Mouse (Mus musculus) ovary, postnatal 36 days (tissue): Measurements from ENCODE around the gene Dohh.

Experiments
- DNase-seq: peaks from one replicate; pipeline ENCODE4 v3.0.0; 2022; ENCODE audit warnings: low spot score, mixed read lengths

The Dohh gene

DNA sequence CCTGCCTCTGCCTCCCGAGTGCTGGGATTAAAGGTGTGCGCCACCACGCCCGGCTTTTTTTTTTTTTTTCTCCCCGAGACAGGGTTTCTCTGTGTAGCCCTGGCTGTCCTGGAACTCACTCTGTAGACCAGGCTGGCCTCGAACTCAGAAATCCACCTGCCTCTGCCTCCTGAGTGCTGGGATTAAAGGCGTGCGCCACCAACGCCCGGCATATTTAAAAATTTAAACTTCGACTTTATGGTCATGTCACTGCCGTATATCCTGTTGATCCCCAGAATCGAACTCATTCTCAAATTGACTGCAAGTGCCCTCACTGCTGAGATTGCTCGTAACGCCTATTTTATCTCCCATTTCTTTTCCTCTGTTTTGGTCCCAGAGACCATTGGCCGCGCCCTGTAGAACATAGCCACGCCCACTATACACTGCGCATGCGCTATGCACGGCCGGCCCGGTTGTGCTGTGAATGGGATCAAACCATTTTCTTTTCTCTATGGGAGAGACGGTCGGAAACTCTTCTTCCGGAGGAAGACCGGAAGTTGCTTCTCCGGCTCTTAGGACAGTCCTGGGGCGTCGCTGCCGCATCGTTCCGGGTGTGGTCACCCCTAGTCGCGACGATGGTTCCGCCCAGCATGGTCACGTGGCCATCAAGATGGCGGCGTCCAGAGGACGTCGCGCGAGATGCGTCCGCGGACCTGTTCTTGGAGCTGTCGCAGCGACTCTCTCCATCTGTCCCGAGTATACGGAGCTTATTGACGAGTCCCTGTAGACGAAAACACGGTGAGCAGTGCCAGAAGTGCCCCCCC, at the start of gene Dohh, which contains the start of gene Gm48551:
Dohh (plus strand) TSS at position 627 of the 803 bp plus-strand sequence.
Gm48551 (plus strand) TSS at position 665 of the 803 bp plus-strand sequence.
- peak; percentile 98 for DNase-seq

DNA sequence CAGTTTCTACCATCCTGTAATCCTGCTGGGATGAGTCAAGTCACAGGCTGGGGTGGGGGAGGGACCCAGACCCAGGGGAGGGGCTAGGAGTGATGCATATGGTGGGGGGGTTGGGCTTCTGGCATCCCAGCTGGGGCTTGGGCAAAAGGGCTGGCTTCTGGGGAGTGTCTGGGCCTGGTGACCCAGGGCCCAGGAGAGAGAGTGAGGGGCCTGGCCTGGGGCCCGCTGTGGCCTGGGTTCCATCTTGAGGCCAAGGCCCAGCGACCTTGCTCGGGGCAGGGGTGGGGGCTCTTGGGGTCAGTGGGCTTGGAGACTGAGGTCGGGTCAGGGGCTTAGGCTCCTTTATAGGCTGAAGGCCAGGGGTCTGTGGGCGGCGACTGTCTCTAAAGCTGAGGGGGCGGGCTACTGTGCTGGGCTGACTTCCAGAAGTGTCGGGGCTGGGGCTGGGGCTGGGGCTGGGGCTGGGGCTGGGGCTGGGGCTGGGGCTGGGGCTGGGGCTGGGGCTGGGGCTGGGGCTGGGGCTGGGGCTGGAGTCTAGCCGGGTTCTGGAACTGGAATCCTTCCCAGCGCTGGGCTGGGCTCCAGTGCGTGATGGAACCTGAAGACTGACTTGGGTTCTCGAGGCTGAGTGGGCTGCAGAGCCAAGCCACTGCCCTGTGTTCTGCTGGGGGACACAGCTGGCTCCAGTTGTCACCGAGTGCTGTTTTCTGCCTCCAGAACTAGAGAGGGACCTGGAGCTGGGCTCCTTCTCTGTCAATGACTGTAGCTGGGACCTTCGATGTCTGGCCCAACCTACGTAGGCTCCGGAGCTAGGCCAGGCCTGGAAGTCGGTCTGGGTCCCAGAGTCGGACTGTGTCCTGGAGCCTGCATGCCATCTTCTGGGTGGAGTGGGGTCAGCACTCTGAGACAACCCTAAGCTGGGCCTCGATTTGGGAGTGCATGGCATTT, 48.6 kb upstream of the Dohh start:
- DNase-seq = no peak

DNA sequence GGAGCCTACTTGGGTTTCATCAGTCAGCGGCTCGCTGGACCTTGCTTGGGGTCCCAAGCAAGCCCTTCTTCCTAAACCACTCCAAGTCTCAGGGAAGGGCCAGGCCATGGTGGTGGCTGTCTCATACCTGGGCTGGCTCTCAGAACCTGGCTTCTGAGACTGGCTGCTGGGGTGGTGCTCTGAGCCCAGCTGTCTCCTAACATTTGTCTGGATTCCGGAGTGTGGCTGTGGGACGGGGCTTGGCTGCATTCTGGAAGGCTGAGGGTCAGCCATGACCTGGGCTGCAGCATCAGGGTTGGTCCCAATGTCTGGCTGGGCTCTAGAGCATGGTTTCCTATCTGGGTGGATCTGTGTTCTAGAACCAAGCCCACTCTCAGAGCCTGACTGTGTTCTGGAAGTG, 47.7 kb upstream of the Dohh start:
- no peak for DNase-seq

DNA sequence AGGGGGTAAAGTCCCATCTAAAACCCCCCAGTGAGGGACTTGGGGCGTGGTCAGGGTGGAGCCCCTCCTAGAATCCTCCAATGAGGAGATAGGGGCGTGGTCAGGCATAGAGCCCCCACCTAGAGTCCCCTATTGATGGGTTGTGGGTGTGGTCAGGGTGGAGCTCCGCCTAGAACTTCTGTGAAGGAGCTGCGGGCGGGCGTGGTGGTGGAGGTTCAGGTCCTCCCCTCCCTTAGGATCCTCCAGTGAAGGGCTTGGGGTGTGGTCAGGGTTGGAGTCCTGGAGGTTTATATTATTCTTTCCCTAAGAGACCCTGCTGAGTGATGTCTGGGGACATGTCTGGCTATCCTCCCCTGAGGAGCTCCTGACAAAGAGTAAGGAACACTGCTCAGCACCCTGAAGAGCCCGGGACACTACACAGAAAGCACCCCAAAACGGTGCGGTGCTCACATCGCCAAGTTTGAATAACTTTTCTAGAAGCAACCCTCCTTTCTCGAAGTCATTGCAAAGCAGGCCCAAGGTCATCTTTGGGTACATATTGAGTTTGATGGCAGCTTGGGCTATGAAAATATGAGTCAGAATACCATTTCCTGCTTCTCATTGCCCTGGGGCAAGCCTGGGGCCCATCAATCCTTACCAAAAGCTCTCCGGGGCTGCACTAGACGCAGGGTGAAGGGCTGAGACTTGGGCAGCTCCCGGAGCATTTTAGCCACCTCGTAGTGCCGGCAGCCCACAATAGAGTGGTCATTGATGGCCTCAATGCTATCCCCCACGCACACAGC, 43.5 kb upstream of the Dohh start:
- DNase-seq = no peak

DNA sequence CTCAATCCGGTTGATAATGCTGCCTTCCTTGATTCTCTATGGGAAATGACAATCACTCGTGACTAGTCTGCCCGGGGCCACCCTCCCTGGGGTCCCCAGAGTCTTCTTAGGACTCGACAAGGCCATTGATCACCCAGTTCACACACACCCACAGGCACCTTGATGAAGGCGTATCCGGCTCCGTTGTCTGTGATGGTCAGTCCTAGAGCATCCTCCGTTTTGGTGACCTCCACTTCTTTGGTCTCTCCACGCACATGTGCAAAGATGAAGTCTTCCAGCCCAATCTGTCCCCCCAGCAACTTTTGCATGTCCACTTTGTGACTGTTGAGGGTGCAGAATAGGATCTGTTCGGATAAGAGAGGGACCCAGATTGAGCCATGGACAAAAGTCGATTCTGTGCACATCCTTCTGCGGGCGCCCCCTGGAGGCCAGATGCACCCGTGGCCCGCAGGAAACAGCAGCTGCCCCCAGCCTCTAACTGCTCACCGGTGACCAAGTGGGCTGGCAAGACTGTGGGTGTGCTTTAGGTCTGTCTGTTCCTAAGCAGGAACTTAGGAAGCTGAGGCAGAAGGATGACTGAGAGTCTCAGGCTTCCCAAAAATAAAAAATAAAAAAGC, 42.8 kb upstream of the Dohh start:
- peak; percentile 67 for DNase-seq

DNA sequence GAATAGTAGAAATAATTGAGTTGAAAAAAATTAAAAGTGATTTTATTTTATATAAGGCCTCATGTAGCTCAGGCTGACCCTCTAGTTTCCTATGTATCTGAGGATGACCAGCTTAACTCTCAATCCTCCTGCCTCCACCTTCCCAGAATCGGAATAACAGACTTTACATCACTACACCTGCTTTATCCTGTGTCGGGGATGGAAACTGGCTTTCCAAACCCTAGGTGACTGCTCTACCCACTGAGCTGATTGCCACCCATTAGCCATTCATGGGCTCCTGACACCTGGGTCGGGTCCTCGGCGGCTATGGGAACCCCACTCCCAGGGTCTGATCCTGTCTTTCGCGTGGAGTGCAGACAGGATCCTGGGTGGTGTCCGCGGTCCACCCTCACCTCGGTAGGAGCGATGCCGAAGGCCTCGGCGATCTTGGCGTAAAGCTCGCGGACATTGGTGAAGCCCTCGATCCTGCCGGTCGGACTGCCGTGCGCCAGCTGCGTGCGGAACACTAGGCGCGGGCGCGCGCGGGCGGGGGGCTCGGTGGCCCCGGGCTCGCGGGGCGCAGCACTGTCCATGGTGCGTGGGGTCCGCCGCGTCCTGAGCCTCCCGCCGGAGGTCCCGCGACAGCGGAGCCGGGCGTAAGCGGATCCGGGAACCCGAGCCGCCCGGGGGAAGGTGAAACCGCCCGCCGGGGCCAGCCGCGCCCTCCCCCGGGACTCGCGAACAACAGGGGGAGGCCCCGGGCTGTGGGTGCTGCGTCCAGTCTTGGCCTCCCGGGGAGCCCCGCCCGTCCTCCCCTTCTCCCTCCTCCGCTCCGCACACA, 41.3 kb upstream of the Dohh start, which contains the start of gene Gipc3:
Gipc3 (minus strand) TSS at position 581 of the 820 bp plus-strand sequence.
- DNase-seq = peak; percentile 52

DNA sequence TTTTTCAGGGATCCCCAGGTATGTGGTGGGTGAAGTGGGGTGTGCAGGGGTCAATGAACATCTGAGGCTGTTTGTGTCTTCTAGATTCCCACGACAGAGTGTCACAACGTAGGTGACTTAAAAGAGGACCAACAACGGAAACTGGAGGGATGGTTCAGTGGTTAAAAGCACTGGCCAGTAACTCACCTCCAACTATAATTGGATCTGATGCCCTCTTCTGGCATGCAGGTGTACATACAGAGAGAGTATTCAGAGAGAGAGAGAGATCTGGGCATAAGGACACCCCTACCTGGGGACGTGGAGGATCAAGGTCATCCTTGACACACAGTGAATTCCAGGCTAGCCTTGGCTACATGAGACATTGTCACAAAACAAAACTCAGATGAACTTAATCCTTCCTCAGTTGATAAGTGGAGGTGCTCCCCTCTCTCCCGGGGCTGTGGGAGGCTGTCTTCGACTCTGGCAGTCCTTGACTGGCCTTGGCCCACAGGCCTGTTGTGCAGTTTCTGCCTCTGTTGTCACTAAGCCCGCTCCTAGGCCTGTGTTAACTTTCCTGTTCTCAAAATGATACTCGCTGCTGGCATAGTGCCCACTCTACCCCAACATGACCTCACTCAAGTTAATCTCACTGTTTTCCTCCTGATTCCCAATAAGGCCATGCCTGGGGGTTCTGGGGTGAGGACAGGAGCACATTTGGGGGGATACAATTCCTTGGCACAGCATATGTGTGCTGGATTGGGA, 39.6 kb upstream of the Dohh start:
- peak; percentile 51 for DNase-seq

DNA sequence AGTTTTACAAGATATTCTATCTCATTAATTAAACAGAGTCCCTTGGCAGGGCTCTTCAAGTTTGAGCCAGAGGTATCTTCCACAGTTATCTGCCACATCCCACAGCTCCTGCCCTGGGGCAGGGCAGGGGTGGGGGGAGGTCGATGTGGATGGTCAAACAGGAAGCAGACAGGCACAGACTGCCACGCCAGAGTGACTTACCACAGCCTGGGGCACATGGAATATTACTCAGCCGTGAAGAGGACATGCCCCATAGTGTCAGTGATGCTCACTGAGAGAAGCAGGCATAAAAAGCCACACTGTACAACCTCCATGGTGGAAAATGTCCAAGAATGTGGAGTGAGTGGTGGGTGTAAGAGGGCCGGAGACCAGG, 39.1 kb upstream of the Dohh start:
- DNase-seq = no peak

DNA sequence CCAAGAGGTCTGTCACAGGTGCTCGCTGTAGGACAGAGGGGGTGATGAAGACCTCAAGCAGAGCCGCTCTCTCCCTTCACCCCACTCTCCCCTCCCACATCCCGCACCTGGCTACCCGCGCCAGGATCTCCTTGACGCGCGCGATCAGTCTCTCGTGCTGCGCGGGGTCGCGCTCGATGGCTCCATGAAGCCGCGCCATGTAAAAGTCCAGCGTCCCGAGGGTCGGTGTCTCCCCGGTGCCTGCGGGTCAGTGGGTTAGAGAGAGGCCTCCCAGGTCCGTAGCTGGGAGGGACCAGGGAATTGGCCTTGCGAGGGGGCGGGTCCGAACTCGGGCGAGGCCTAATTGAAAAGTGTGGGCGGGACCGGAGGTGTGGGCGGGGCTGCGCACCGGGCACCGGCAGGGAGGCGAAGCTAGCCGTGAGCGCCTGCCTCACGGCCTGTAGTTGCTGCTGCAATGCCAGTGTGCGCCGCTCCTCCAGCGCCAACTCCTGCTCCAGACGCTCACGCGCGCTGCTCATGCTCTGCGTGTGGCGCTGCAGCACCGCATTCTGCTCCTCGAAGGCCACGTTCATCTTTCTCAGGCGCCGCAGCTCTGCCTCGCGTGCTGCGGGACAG, 37.7 kb upstream of the Dohh start:
- DNase-seq = peak; percentile 67

DNA sequence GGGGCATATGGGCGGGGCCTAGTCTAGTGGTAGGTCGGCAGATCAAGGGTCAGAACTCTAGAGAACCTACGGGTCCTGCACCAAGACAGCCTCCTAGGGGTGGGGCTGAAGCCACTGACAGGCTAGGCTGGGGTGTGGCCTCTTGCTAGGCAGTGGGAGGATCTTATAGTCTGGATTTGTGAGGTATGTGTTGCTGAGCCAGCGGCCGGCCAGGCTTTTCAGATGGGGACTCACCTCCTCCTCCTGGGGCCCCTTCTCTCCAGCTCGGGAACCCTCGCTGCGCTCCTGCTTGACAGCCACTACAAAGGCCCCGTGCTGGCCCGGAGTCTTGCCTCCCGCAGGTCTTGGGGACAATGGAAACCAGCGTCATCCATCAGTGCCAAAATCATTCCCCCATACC, 35.1 kb upstream of the Dohh start:
- no peak for DNase-seq

DNA sequence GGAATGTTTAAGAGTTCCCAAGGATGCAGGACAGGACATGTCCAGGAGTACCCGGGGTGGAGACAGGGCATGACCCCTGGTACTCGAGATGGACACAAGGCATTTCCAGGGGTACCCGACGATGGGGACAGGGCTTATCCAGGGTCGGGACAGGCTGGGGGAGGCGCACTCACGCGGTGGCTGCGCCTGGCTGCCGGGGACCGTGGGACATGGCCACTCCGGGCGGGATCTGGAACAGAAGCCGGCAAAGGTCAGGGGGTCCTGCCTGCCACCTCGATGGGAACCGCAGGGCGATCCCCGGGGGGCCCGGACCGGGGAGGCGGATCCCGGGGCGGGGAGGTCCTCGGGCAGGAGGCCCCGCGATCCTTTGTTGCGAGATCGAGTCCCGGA, 34.3 kb upstream of the Dohh start:
- no peak for DNase-seq

DNA sequence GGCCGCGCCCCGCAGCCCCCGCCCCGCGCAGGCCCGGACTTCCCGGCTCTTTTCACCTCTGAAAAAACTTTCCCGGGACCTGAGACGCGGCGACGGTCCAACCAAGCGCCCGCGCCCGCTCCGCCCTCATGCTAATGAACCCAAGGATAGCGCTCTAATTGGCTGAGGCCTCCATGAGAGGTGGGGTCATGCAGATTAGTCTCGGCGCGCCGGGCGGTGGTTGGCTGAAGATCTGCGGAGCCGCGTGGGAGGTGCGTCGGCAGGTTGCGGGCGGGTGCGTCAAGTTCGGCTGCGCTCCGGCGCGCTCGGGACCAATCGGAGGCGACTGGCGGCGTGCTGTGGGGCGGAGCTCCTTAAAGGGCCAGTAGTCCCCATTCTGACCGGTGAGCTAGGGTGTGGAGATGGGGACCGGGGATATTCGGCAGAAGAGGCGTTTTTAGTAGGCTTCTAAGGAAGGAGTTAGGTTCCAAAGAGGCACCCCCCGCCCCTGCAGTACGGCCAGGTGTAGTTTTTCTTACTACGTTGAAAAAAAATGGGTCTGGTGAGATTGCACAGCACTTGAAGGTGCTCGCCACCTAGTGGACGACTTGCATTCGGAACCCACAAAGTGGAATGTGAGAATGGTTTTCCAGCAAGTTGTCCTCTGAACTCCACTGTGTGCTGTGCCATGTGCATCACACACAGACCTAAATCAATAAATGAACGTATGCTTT, 33.7 kb upstream of the Dohh start, which contains the start of gene Hmg20b:
Hmg20b (minus strand) TSS at position 130 of the 713 bp plus-strand sequence.
- DNase-seq = peak; percentile 99

DNA sequence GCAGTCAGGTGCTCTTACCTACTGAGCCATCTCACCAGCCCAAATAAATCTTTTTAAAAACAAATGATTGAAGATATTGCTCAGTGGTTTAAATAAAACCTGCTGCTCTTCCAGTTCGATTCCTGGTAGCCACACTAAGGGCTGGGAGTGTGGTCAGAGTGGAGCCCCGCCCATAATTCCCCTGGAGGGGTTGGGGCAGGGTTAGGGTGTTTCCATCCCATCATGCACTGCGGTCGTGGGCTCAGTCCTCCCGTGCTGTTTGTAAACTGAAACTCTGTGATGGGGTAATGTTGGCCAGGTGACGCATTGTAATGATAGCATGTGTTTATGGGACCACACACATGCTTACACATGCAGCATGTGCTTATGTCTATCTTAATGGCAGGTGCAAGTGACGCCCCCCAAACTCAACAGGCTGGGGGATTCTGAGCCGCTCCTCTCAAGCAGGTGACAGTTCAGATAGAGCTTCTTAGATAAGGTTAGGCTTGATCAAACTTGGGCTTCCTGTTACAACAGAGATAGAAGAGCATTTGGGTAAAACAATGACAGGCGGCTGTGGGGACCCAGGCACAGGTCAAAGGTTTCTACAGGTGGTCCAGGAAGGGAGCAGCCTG, 32.4 kb upstream of the Dohh start:
- DNase-seq = no peak

DNA sequence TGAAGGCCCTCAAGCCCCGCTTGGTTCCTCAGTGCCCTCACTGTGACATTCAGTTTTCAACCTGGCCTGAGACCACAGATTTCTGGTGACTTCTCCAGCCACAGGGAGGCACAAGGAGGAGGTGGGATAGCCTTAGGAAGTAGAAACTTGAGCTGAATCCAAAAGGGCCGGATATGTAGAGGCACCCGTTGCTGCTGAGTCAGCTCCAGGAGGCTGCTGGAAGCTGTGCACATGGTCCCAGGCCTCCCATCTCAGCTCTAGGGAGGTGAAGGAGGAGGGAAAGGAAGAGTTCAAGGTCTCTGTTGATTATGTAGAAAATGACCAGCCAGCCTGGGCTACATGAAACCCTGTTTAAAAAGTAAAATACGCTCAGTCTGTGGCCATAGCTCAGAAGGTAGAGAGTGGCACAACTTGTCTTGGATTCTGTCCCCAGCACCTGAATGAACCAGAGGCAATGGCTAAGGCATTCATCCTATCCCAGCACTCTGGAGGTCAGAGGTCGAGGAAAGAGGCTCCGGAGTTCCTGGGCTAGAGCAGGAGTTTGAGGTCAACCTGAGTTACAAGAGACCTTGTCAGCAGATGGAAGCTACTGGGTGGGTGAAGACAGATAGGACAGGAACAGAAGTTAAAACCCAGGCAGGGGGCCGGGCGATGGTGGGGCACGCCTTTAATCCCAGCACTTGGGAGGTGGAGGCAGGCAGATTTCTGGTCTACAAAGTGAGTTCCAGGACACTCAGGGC, 29.3 kb upstream of the Dohh start:
- DNase-seq = no peak

DNA sequence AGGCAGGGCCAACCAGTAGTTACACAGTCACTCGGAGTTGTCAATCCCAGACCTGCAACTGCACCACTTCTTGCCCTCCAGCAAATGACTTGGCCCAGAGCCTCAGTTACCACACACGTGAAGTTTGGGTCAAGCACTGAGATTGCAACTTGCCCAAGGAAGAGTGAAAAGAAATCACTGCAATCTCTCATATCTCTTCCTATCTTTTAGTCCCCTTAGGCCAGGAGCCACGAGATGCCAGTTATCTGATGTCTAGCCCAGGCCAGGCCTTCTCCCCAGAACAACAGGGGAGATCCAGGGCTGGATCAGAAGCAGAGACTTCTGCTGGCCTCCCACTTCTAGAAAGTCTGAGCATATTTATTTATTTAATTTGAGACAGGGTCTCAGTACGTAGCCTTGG, 28.7 kb upstream of the Dohh start:
- no peak for DNase-seq

DNA sequence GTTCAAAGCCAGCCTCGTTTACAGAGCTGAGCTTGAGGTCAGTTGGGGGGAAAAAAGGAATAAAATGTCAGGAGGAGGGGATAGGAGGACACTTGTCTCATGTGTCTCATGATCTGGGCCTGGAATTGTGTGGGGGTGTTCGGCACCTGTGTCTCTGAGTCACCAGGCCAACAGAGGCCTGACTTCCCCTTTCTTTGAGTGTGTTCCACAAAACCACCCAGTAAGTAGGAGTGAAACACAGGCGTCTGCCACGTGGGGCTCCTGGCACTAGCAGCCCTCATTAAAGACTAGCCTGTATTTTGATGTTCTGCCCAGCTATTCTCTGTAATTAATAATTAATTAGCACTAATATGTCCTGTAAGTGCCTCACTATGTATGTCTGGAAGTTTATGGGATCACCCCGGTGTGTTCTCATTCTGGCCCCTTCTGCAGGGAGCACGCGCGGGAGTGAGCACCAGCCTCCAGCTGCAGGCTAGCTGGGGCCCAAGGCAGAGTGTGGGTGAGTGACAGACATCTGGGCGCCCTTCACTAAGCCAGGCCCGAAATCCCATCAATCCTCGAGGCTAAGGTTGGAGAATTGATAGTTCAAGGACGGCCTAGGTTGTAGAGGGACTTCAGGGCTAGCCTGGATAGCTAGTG, 27.8 kb upstream of the Dohh start:
- no peak for DNase-seq
